Mouse (Mus musculus) myocyte (in vitro differentiated cells): Measurements from ENCODE around the gene Meis2.

Experiments used
- MAX ChIP-seq: IDR thresholded peaks from one replicate; pipeline ENCODE4 v1.6.1; 2011; ENCODE audit warnings: low read depth, mild to moderate bottlenecking, control low read depth
- MYOD1 ChIP-seq, 3 experiments: IDR thresholded peaks; one replicate each; pipeline ENCODE4 v1.6.1; 2011; ENCODE audit warnings: control low read depth in 2 of 3, low read depth in 2 of 3, mild to moderate bottlenecking in 2 of 3, moderate library complexity in 1 of 3; ENCODE audit not compliant: insufficient read length in 2 of 3, control insufficient read depth in 1 of 3
- MYOG ChIP-seq, 3 experiments: IDR thresholded peaks; one replicate each; pipeline ENCODE4 v1.6.1; 2011; ENCODE audit warnings: control low read depth in 2 of 3, low read depth in 2 of 3, mild to moderate bottlenecking in 2 of 3; ENCODE audit not compliant: insufficient read length in 2 of 3, control insufficient read depth in 1 of 3, insufficient read depth in 1 of 3
- POLR2A ChIP-seq: IDR thresholded peaks from one replicate; pipeline ENCODE4 v1.6.1; 2011; ENCODE audit warnings: low read depth, mild to moderate bottlenecking, control low read depth, moderate library complexity; ENCODE audit not compliant: insufficient read length
- TCF12 ChIP-seq: IDR thresholded peaks from one replicate; pipeline ENCODE4 v1.6.1; 2011; ENCODE audit warnings: mild to moderate bottlenecking, control low read depth; ENCODE audit not compliant: poor library complexity, insufficient read depth, severe bottlenecking
- USF1 ChIP-seq: IDR thresholded peaks from one replicate; pipeline ENCODE4 v1.6.1; 2011; ENCODE audit warnings: low read depth, mild to moderate bottlenecking, control low read depth, moderate library complexity

- TF ChIP-seq POLR2A (no peak), MAX (no peak), TCF12 (no peak), USF1 (no peak), MYOG (IDR thresholded peaks at IDR 0.05; ENCODE audit: control insufficient read depth in 1 of 3, insufficient read depth in 1 of 3, insufficient read length in 2 of 3, low read depth in 2 of 3) (no peak), MYOD1 (IDR thresholded peaks at IDR 0.05; ENCODE audit: control insufficient read depth in 1 of 3, insufficient read length in 2 of 3, low read depth in 2 of 3) (no peak)
These were observed 9.7 kb downstream of the Meis2 start for GRCm38 (mm10) chr2:116055686-116056620.
